Mouse (Mus musculus): Measurements from ENCODE around the gene Adi1.

Adi1 gene
- long read RNA-seq, experiment 1, transcript Adi1-201 (4 exons, 1,652 nt): major isoform, 37 of 42 reads
- long read RNA-seq, experiment 1, partial matches to known transcripts: 5 of 42 reads
- long read RNA-seq, experiment 1, other reads (novel, unspliced or antisense): 0 of 42 reads
- long read RNA-seq, experiment 2, transcript Adi1-201 (4 exons, 1,652 nt): major isoform, 24 of 29 reads
- long read RNA-seq, experiment 2, partial matches to known transcripts: 3 of 29 reads
- long read RNA-seq, experiment 2, other reads (novel, unspliced or antisense): 1 of 29 reads

DNA sequence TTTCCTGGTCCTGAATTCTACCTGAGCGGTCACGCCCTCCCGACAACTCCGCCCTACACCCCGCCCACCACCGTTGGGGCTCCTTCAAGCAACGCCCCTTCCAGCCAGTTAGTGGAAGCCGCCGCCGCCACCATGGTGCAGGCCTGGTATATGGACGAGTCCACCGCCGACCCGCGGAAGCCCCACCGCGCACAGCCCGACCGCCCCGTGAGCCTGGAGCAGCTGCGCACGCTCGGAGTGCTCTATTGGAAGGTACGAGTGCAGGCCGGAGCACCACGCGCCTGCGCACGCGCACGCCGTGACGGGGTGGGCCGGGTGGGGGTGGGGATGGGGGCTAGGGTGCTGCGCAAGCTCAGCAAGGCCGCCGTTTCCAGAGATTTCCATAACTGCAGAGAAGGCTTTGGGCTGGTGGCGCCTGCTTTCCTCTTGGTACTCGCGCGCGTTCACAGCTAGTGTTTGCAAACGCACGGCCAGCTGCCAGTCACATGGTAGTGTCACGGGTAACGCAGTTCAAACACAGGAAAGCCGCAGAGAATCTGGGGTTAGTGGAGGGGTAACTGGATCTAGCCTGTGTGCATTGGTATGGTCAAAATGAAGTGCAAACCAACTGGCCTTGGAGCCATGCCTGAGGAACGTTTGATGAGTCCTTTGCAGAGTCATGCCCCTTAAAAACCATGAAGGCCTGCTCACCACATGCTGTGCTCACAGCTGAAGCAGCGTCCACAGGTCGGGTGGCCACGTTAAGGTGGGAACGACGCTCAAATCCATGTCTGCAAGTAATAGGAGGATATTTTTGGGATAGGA, at the start of gene Adi1:
Gene Adi1 (plus strand): TSS at position 111 of the 804 bp plus-strand sequence.
- intact Hi-C loops (cut with DNase I): no loop called here

DNA sequence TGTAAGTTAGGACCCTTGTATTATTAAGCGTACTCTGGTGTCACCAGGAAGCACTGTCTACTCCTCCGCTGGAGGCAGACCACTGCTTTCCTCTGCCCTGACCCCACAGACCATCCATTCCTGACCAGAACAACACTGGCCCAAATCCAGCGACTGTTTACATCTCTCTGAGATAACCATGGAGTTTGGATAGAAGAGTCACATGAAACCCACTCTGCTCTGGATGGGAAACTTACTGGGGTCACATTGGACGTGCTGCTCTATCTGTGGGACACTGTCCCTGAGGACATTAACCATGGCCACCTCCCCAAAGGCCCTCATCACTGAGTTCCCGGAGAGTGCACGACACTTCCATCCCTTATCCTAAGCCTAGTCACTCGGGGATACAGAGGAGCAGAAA, 49.6 kb upstream of the Adi1 start:
- intact Hi-C loops (cut with DNase I): no loop called here

DNA sequence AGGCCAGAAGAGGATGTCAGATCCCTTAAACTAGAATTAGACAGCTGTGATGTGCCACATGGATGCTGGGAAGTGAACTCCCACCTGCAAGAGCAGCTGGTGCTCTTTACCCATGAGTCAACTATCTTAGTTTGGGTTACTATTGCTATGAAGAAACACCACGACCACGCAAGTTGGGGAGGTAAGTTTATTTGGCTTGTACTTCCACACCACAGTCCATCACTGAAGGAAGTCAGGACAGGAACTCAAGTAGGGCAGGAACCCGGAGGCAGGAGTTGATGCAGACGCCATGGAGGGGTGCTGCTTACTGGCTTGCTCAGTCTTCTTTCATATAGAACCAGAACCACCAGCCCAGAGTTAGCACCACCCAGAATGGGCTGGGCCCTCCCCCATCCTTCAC, 47.9 kb upstream of the Adi1 start:
- intact Hi-C loops (cut with DNase I): no loop called here

DNA sequence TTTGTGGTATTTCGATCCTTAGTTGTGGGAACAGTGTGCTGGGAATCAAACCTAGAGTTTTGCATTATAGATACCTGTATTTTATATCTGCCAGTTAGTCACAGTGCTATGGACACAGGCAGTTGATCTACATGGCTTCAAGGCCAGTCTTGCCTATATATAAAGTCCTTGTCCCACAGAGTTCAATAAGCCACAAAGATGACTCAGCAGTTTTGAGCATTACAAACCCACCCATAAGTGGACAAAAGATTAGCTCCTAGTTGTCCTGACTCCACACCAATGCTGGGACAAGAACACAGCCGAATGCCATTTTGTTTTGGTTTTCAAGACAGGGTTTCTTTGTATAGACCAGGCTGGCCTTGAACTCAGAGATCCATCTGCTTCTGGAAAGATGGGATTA, 46.6 kb upstream of the Adi1 start:
- intact Hi-C loops (cut with DNase I): no loop called here

DNA sequence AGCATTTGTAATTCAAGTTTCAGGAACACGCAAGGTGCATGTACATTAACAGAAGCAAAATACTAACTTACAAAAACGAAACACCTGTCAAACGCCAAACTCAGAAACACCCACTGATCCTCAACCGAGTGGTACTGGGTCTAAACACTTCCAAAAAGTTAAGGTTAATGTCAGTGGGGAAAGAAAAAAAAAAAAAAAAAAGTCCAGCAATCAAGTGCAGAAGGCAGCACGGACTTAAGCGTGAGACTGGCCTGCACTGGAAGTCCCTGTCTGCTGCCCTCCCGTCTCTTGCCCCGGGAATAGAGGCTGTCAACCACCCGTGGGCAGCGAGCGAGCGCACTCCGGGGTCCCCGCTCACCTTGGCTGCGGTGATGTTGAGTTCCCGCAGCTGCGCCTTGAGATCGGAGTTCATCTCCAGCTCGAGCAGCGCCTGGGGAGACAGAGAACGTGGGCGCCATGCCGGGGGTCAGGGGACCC, 39.9 kb upstream of the Adi1 start:
- intact Hi-C loops (cut with DNase I): no loop called here

DNA sequence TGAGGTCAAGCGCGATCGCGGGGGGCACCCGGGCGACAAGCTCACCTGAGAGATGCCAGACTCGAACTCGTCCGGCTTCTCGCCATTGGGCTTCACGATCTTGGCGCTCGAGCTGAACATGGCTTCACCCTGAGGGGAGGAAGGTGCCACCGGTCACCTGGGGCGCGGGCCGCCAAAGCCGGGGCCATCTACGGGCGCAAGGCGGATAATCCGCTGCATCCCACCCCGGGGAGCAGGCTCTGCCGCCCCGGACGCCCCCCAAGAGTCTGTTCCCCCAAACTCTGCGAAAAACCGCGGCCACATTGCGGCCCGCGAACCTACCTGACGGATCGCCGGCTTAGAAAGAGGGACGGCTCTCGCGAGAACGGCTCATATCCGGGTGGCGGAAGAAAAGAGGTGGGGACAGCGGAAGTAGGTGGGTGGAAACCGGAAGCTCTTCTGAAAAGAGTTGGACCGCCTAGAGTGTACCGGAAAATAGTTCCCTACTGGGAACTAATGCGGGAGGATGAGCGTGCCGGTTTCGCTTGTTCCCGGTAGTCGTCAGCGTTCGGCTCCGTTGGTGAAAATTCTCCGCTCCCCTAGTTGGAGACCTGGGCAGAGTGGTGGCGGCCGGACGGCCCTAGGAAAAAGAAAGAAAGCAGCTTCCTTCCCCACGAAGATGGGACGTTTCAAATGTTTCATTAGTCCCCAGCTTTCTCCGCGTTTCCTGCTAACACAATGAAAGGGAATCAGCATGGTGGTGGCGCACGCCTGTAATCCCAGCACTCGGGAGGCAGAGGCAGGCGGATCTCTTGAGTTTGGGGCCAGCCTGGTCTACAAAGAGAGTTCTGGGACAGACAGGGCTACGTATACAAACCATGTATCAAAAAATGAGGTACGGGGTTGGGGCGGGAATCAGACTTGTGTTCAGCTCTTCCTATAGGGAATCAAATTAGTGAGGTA, 39.2 kb upstream of the Adi1 start, which contains the start of gene Rps7:
Gene Rps7 (minus strand): TSS at position 419 of the 942 bp plus-strand sequence.
- intact Hi-C loops (cut with DNase I): no loop called here

DNA sequence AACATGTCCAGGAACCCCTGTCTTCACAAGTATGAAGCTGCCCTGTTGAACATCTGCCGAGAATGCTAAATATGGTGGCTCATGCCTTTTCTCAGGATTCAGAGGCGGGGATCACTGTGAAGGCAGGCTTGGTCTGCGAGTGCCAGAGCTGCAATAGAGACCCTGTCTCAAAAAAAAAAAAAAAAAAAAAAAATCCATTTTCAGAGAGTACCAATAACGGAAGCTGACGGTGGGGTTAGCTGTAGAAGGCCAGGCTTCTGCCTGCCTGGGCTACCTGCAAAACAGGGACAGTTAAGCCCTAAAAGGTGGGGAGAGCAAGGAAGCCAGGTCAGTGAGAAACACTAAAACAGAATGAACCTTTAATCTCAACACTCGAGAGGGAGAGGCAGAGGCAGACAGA, 38.5 kb upstream of the Adi1 start:
- intact Hi-C loops (cut with DNase I): no loop called here

DNA sequence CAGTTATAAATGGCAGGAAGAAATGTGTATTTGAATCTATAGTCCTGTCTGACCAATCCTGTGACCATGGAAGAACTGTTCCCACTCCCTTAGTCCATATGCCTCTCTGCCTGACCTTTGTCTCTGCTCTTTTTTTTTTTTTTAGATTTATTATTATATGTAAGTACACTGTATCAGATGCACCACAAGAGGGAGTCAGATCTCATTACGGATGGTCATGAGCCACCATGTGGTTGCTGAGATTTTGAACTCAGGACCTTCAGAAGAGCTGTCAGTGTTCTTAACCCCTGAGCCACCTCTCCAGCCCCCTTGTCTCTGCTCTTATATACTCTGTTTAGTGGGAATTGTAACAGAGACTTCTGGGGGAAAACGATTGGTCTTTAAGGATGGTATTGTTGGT, 36.3 kb upstream of the Adi1 start:
- intact Hi-C loops (cut with DNase I): no loop called here

DNA sequence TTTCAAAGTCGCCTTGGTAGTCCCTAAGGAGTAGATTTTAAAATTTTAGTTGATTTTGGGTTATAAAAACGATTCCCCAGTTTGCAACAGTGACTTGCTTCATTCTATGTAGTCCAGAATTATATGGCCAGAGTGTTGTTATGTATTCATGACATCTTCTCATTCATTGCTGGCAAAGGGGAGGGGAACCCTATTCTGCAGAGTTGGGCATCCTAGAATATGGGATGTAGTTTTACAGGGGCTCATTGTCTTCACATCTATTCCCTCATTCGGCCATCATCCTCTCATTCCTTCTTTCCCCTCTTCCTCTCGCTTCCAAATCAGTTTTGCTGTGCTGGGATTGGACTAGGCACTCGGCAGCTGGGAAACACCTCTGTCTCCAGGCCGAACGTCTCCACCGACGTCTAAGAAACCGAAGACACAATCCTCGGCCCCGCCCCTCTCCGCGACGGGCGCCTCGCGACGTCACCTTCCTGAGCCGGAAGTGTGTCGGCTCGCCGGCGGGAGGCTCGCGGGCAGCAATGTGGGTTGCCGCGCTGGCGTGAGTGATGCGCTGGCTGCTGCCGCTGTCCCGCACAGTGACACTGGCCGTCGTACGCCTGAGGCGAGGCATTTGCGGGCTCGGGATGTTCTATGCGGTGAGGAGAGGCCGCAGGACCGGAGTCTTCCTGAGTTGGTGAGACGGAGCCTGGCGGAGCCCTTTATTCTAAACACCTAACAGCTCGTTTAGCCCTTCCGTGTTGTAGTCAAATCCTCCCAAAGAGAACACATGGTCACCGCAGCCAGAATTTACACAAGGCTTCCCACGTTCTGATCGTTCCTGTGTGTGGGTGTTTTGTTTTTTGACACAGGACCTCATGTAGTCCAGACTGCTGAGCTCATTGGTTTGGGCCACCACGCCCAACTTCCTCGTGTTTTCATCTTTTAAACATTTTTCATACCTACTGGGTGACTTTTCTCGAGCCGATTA, 25.6 kb upstream of the Adi1 start, which contains the start of gene Rnaseh1:
Gene Rnaseh1 (plus strand): TSS at position 462 of the 970 bp plus-strand sequence.
- intact Hi-C loops (cut with DNase I): no loop called here

DNA sequence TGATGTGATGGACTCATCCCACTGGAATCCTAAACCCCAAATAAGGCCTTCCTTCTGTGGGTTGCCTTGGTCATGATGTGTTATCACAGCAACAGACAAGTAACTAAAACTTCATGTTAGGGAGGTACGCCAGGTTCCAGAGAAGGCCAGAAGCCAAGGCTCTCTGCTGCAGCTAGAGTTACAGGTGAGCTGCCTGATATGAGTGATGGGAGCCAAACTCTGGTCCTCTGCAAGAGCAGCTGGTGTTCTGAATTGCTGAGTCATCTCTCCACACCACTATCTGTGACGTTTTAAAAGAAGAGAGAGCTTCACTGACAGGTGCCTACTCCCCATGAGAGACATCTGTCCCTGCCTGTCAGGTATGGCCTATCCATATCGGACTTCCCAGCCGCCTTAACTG, 12.4 kb upstream of the Adi1 start:
- intact Hi-C loops (cut with DNase I): no loop called here

DNA sequence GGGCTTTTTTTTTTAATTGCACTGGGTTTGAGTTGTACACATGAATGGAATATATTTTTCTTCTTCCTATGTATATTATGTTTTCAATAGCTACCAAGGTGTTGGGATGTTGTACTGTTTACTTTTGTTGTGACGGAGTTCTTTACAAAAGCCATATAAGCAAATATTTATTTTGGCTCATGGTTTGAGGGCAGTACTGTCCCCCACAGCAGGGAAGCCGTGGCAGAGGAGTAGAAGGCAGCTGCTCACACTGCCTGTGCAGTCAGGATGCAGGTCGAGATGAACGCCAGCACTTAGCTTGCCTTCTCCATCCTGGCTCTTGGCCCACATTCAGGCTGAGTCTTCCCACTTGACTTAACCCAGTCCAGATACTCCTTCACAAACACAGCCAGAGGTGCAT, 8.3 kb upstream of the Adi1 start:
- intact Hi-C loops (cut with DNase I): no loop called here

DNA sequence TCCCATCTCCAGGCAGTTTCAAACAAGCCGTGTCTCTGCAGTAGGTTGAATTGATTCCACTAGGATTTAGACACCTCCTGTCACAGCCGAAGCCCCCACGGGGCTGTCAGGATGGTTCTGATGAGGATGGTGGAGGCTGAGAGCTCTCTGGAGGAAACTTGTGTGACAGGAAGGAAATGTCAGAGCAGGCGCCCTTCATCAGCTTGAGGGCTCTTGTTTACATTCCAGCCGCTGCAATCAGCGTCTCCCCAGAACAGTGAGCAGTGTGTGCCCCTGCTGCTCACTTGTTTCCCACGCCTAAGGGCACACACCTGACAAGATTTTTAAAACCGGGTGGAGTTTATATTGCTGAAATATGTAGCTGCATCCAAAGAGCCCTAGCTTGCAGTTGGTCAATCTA, 7.7 kb upstream of the Adi1 start:
- intact Hi-C loops (cut with DNase I): no loop called here

DNA sequence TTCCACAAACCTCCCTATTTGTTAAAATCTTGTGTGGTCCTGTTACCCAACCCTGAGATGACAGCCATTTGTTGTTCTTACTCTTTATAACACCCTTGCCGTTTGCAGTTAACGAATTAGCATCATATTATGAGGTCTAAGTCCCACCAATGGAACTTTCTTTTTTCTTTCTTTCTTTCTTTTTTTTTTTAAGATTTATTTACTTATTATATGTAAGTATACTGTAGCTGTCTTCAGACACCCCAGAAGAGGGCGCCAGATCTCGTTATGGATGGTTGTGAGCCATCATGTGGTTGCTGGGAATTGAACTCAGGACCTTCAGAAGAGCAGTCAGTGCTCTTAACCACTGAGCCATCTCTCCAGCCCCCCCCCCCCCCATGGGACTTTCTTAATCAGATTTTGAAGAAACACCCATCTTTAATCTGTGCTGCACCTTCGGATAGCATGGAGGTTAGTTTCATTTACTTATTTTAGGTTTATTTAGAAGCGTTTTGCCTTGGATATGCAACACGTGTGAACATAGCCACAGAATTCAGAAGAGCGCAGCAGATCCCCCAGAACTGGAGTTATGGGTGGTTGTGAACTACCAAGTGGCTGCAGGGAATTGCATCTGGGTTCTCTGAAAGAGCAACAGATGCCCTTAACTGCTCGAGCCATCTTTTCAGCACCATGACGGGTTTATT, 852 bp upstream of the Adi1 start:
- intact Hi-C loops (cut with DNase I): no loop called here

DNA sequence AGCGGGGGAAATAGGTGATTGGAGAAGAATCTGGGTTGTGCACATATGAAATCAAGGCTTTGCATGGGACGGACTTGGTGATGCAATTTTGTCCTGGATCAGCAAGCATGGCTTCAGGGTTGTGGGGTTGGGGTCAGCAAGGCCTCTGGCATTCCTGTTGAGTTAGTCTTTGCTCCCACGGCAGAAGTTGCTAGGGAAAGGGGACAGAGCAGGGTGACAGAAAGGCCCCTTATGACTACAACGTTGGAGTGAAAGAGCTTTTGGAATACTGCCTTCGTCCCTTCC, 836 bp downstream of the Adi1 start:
- intact Hi-C loops (cut with DNase I): no loop called here

DNA sequence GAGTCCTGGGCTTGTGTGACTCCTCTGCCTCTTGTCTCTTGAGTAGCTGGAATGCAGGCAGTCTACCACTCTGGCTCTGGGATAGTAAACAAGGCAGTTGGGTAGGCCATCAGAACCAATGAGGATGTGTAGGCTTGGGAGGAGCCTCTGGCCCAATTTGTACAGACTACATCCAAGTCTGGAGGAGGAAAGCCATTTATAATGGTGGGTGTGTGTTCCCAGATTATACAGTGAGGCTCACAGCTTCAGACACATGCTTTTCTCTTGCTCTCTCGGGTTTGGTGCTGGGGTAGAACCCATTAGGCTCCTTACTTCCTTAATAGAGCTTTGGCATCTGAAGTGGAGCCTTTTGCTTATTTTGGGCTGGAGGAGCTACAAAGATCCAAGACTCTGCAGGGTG, 9.6 kb downstream of the Adi1 start:
- intact Hi-C loops (cut with DNase I): no loop called here

DNA sequence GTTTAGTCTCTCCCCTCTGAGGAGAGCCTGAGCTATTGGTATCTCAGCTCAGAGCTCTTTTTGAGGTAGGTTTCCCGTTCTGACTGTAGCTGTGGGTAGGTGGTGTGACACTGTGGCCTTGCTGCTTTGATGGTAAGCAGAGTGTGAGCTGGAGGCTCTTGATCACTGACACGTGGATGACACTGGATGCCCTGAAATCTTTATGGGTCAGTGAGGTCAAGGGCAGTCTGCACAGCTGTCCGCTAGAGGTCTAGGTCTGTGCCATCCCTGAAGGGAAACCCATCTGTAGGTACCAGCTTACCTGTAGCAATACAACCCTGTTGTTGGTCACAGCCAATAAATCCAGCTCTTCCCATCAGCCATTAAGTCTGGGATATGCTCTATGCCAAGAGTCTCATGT, 10.7 kb downstream of the Adi1 start:
- intact Hi-C loops (cut with DNase I): no loop called here

DNA sequence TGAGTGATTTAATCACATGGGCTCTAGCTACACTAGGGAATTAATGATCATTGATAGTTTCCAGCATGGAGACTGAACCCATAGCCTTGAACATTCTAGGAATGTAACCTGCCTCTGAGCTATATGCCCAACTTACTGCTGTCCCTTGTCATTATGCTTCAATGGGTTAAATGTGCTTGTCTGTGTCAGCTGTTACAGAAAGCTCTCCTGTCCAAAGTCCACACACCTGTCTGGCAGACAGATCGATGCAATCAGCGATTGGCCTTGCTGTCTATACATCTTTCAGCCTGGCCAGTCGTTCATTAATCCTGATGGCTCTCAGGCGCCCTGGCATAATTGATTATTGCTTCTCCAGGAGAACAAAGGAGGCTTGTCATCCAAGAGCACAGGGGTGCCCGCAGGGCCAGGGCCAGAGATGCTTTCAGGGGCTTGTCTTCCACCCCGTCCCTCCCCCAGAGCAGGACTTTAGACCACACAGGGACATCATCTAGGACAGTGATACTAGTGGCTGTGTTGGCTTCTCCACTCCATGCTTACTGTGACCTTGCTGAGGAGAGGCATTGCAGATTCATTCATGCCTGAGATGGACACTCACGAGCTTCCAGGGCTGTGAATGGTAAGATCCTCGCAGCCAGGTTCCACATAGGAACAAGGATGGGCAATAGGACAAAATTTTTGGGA, 11.3 kb downstream of the Adi1 start:
- intact Hi-C loops (cut with DNase I): no loop called here

DNA sequence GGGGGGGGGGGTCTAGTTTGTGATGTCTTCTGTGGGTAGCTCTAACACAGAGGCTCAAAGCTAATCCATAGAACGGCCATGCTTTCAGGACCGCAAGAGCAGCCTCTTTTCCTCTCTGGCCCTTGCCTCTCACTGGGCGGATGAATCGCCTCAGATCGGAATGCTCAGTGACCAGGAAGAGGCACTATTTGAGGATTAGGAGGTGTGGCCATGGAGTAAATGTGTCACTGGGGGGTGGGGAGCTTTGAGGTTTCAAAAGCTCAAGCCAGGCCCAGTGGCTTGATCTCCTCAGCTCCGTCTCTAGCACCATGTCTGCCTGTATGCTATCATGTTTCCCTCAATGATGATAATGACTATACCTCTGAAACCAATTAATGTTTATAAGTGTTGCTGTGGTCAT, 14.0 kb downstream of the Adi1 start:
- intact Hi-C loops (cut with DNase I): no loop called here

DNA sequence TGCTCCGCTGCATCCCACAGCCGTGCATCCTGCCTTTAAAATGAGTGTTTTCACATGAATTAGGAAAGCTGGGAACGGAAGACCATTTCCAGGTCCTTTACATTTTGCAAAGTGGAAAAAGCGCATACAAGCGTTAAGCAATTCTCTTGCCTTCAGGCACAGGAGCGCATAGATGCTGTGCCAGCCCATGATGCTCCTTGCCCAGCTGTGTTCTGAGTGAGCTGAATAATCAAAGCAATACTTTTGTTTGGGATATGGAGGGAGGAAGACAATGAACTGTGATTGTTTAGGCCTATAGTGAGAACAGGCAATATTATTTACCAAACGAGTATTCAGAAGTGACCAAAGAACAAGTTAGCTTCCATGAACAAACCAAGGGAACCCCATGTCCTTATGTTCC, 15.7 kb downstream of the Adi1 start:
- intact Hi-C loops (cut with DNase I): no loop called here
